Mouse (Mus musculus): ENCODE results near the gene Supt3.

GRCm38 (mm10) chr17:45115386-45115785, 338.4 kb downstream of the Supt3 start:
- TF ChIP-seq POLR2A (IDR thresholded peaks at IDR 0.05; ENCODE audit: insufficient read depth, low read length): no peak
- TF ChIP-seq EP300 (IDR thresholded peaks at IDR 0.05; ENCODE audit: insufficient read depth, low read depth, low read length): no peak

Measured in ES-Bruce4 (cell line).